Mouse (Mus musculus): ENCODE data around the gene Gnb1. TPM values are rescaled to one million over a fixed set of nuclear protein-coding genes. Genes with fewer than 3 reads are reported as not detected.

The Gnb1 gene
- polyA plus RNA-seq, 1 experiment, result 541 TPM

GRCm38 (mm10) chr4:155591012-155591719, 100.0 kb downstream of the Gnb1 start:
- Histone ChIP-seq H3K27me3 (ENCODE audit: control insufficient read depth, insufficient read depth, low read length, poor library complexity, severe bottlenecking) (no peaks in the 10 kb centered on the region), H3K36me3 (ENCODE audit: control insufficient read depth, insufficient read depth, low read length, poor library complexity, severe bottlenecking) (0 out of 2 replicates have a peak, but pooled peaks cover 8% of the 10 kb centered on the region), H3K9ac (ENCODE audit: low read depth, poor library complexity, severe bottlenecking) (no peak overlapping the region), H3K9me3 (replicated peaks; ENCODE audit: control insufficient read depth, insufficient read depth, low read length, poor library complexity, severe bottlenecking) (no peaks in the 10 kb centered on the region), H3K27ac (ENCODE audit: insufficient read depth, low read length) (no peak overlapping the region), H3K4me1 (ENCODE audit: control insufficient read depth, insufficient read depth, low read length) (no peaks in the 10 kb centered on the region), H3K4me3 (ENCODE audit: low read depth, low read length) (no peak overlapping the region)
- TF ChIP-seq CTCF (IDR thresholded peaks at IDR 0.05; ENCODE audit: low read depth, low read length) (no peak), EP300 (IDR thresholded peaks at IDR 0.05; ENCODE audit: insufficient read depth, low read depth, low read length) (no peak), POLR2A (IDR thresholded peaks at IDR 0.05; ENCODE audit: insufficient read depth, low read length) (no peak)

GRCm38 (mm10) chr4:155593780-155594179, 102.6 kb downstream of the Gnb1 start:
- Histone ChIP-seq H3K4me3 (ENCODE audit: low read depth, low read length) (no peak overlapping the region), H3K27ac (ENCODE audit: insufficient read depth, low read length) (no peak overlapping the region), H3K9ac (ENCODE audit: low read depth, poor library complexity, severe bottlenecking) (no peak overlapping the region), H3K36me3 (ENCODE audit: control insufficient read depth, insufficient read depth, low read length, poor library complexity, severe bottlenecking) (no peaks in the 10 kb centered on the region), H3K4me1 (ENCODE audit: control insufficient read depth, insufficient read depth, low read length) (no peaks in the 10 kb centered on the region), H3K9me3 (replicated peaks; ENCODE audit: control insufficient read depth, insufficient read depth, low read length, poor library complexity, severe bottlenecking) (no peaks in the 10 kb centered on the region), H3K27me3 (ENCODE audit: control insufficient read depth, insufficient read depth, low read length, poor library complexity, severe bottlenecking) (no peaks in the 10 kb centered on the region)
- TF ChIP-seq POLR2A (IDR thresholded peaks at IDR 0.05; ENCODE audit: insufficient read depth, low read length), result no peak
- TF ChIP-seq EP300 (IDR thresholded peaks at IDR 0.05; ENCODE audit: insufficient read depth, low read depth, low read length), result no peak
- no peak for TF ChIP-seq CTCF (IDR thresholded peaks at IDR 0.05; ENCODE audit: low read depth, low read length)

- Histone ChIP-seq H3K36me3 (ENCODE audit: control insufficient read depth, insufficient read depth, low read length, poor library complexity, severe bottlenecking) (no peaks in the 10 kb centered on the region), H3K4me1 (ENCODE audit: control insufficient read depth, insufficient read depth, low read length) (no peaks in the 10 kb centered on the region), H3K27me3 (ENCODE audit: control insufficient read depth, insufficient read depth, low read length, poor library complexity, severe bottlenecking) (no peaks in the 10 kb centered on the region), H3K27ac (ENCODE audit: insufficient read depth, low read length) (no peak overlapping the region), H3K9me3 (replicated peaks; ENCODE audit: control insufficient read depth, insufficient read depth, low read length, poor library complexity, severe bottlenecking) (no peaks in the 10 kb centered on the region), H3K9ac (ENCODE audit: low read depth, poor library complexity, severe bottlenecking) (no peak overlapping the region), H3K4me3 (ENCODE audit: low read depth, low read length) (no peak overlapping the region)
- TF ChIP-seq CTCF (IDR thresholded peaks at IDR 0.05; ENCODE audit: low read depth, low read length), result no peak
- TF ChIP-seq POLR2A (IDR thresholded peaks at IDR 0.05; ENCODE audit: insufficient read depth, low read length), result no peak
- no peak for TF ChIP-seq EP300 (IDR thresholded peaks at IDR 0.05; ENCODE audit: insufficient read depth, low read depth, low read length)
These were observed 104.6 kb downstream of the Gnb1 start for GRCm38 (mm10) chr4:155595777-155596176.

- TF ChIP-seq EP300 (IDR thresholded peaks at IDR 0.05; ENCODE audit: insufficient read depth, low read depth, low read length), result no peak
- Histone ChIP-seq H3K4me1 (ENCODE audit: control insufficient read depth, insufficient read depth, low read length) (no peaks in the 10 kb centered on the region), H3K36me3 (ENCODE audit: control insufficient read depth, insufficient read depth, low read length, poor library complexity, severe bottlenecking) (no peaks in the 10 kb centered on the region), H3K9me3 (replicated peaks; ENCODE audit: control insufficient read depth, insufficient read depth, low read length, poor library complexity, severe bottlenecking) (no peaks in the 10 kb centered on the region), H3K27me3 (ENCODE audit: control insufficient read depth, insufficient read depth, low read length, poor library complexity, severe bottlenecking) (no peaks in the 10 kb centered on the region), H3K4me3 (ENCODE audit: low read depth, low read length) (no peak overlapping the region), H3K27ac (ENCODE audit: insufficient read depth, low read length) (no peak overlapping the region), H3K9ac (ENCODE audit: low read depth, poor library complexity, severe bottlenecking) (no peak overlapping the region)
These were observed 105.4 kb downstream of the Gnb1 start for GRCm38 (mm10) chr4:155596606-155597005.

GRCm38 (mm10) chr4:155598536-155598935, 107.4 kb downstream of the Gnb1 start:
- 0 out of 2 replicates have a peak overlapping the region, but pooled peaks have one; percentile 27 for H3K4me3 ChIP-seq (ENCODE audit: low read depth, low read length)
- 0 out of 2 replicates have a peak overlapping the region, but pooled peaks have one; percentile 40 for H3K27ac ChIP-seq (ENCODE audit: insufficient read depth, low read length)
- no peaks in the 10 kb centered on the region for H3K9me3 ChIP-seq (replicated peaks; ENCODE audit: control insufficient read depth, insufficient read depth, low read length, poor library complexity, severe bottlenecking)
- no peaks in the 10 kb centered on the region; the same call in 1 of the 2 replicates for H3K36me3 ChIP-seq (ENCODE audit: control insufficient read depth, insufficient read depth, low read length, poor library complexity, severe bottlenecking)
- no peak for TF ChIP-seq CTCF (IDR thresholded peaks at IDR 0.05; ENCODE audit: low read depth, low read length)
- H3K9ac ChIP-seq (ENCODE audit: low read depth, poor library complexity, severe bottlenecking), result peak overlapping the region; percentile 53
- H3K4me1 ChIP-seq (ENCODE audit: control insufficient read depth, insufficient read depth, low read length), result no peaks in the 10 kb centered on the region
- no peaks in the 10 kb centered on the region for H3K27me3 ChIP-seq (ENCODE audit: control insufficient read depth, insufficient read depth, low read length, poor library complexity, severe bottlenecking)

- H3K36me3 ChIP-seq (ENCODE audit: control insufficient read depth, insufficient read depth, low read length, poor library complexity, severe bottlenecking), result peaks cover 3% of the 10 kb centered on the region
- TF ChIP-seq CTCF (IDR thresholded peaks at IDR 0.05; ENCODE audit: low read depth, low read length) (no peak), EP300 (IDR thresholded peaks at IDR 0.05; ENCODE audit: insufficient read depth, low read depth, low read length) (no peak), POLR2A (IDR thresholded peaks at IDR 0.05; ENCODE audit: insufficient read depth, low read length) (no peak)
- no peaks in the 10 kb centered on the region for H3K27me3 ChIP-seq (ENCODE audit: control insufficient read depth, insufficient read depth, low read length, poor library complexity, severe bottlenecking)
- peak overlapping the region; percentile 87 for H3K9ac ChIP-seq (ENCODE audit: low read depth, poor library complexity, severe bottlenecking)
- peak overlapping the region; percentile 98 for H3K27ac ChIP-seq (ENCODE audit: insufficient read depth, low read length)
- no peaks in the 10 kb centered on the region for H3K4me1 ChIP-seq (ENCODE audit: control insufficient read depth, insufficient read depth, low read length)
- no peaks in the 10 kb centered on the region for H3K9me3 ChIP-seq (replicated peaks; ENCODE audit: control insufficient read depth, insufficient read depth, low read length, poor library complexity, severe bottlenecking)
- no peak overlapping the region; the same call in 1 of the 2 replicates for H3K4me3 ChIP-seq (ENCODE audit: low read depth, low read length)
These were observed 109.0 kb downstream of the Gnb1 start for GRCm38 (mm10) chr4:155599901-155600825.
